Mouse (Mus musculus) embryonic facial prominence, embryonic 12.5 days (tissue): ENCODE results near the gene Adamtsl1. TPM values are rescaled to one million over a fixed set of nuclear protein-coding genes. Genes with fewer than 3 reads are reported as not detected.
A peak's percentile ranks its signal among the peaks of the same experiment; 100 is the strongest.

ENCODE experiments used
- ATAC-seq: fragments of 200-750 bp; cut with Nextera tagmentation; 2 replicates; pipeline ENCODE4 v1.8.0; 2017; ENCODE audit not compliant: insufficient number of reproducible peaks, insufficient read depth, low FRiP score, low TSS enrichment
- H3K27ac ChIP-seq: fragments of 300-500 bp; sonication (generic); 2 replicates; pipeline ENCODE4 v1.5.1; 2016; ENCODE audit warnings: mild to moderate bottlenecking
- H3K27me3 ChIP-seq: fragments of 300-500 bp; sonication (generic); 2 replicates; pipeline ENCODE4 v1.6.1; 2016; ENCODE audit warnings: mild to moderate bottlenecking, moderate library complexity
- H3K36me3 ChIP-seq: fragments of 300-500 bp; sonication (generic); 2 replicates; pipeline ENCODE4 v1.6.1; 2016; ENCODE audit warnings: mild to moderate bottlenecking
- H3K4me1 ChIP-seq: fragments of 300-500 bp; sonication (generic); 2 replicates; pipeline ENCODE4 v1.6.1; 2016
- H3K4me2 ChIP-seq: fragments of 300-500 bp; sonication (generic); replicated peaks from 2 replicates; pipeline ENCODE4 v1.6.1; 2016; ENCODE audit warnings: mild to moderate bottlenecking, moderate library complexity
- H3K4me3 ChIP-seq: fragments of 300-500 bp; sonication (generic); 2 replicates; pipeline ENCODE4 v1.5.1; 2016; ENCODE audit warnings: mild to moderate bottlenecking
- H3K9ac ChIP-seq: fragments of 300-500 bp; sonication (generic); 2 replicates; pipeline ENCODE4 v1.6.1; 2016; ENCODE audit warnings: mild to moderate bottlenecking, moderate library complexity
- H3K9me3 ChIP-seq: fragments of 300-500 bp; sonication (generic); 2 replicates; pipeline ENCODE4 v1.6.1; 2016; ENCODE audit warnings: mild to moderate bottlenecking, moderate library complexity
- WGBS: fragments of 180-500 bp; shearing (Covaris S2); methylation state at CpG from one replicate; pipeline ENCODE4 v1.1.7; 2016; 5-methylcytosine and 5-hydroxymethylcytosine counted together
- polyA plus RNA-seq: library from polyadenylated mRNA; unstranded; fragments of >200 nt; fragmentation: Nextera tagmentation; extraction: Ambion mirVana; gene quantifications from 2 replicates; pipeline ENCODE4 v1.2.1, GENCODE M21; 2016

Adamtsl1 gene
- polyA plus RNA-seq, 1 experiment from 2014 or later = 38.3 TPM

DNA sequence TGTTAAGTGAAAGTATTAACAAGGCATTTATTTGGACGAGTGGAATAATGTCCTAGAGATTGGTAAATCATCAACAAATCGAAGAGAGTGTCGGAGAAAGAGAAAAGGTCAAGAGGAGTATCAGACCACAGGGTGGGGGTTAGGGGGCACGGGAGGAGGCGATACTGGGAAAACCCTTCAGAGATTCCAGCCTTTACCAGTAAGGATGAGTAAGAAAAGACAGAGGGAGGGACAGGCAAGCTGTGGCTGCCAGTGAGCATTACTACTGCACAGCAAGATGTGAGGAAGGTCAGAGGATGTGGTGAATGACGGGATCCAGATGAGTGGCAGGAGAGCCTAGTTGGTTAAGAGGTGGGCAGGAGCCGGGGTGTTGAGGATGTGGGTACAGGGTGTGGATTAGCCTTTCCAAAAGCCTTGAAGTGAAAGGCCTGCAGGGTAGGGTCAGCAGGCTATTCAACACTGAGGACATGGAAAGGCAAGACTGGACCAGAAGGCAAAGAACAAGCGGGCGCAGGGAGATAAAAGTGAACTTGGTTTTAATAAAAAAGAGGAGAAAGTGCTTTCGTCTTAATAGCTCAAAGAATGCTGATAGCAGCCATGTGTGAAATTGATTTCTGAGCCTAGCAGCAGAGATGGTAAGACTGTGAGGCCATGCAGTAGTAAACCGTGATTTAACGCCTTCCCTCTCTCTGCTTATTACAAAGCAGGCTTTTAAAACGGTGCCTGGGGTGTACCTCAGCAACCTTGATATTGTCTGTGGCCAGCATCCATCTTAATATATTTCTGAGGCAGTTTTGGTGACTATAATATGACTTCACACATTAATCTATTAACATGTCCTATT is 555.1 kb downstream of the Adamtsl1 start:
- ATAC-seq = no peak

DNA sequence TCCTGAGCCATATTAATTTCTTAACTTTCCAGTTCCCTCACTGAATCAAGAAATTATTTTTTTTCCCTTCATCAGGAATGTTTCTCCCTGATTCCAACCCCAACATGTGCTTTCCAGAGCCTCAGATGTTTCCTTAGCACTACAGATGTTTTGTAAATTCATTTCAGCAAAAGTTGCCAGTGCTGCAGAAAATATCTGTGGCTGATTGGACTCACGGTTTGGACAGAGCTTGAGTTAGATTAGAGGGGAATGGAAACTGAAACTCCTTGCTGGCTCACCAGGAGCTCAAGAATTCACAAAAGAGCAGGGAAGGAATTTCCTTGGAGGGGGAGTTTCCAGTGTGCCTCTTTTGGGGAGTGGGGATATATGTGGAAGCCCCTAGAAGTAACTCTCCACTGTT is 560.9 kb downstream of the Adamtsl1 start:
- Histone ChIP-seq H3K27me3 (no peaks in the 10 kb centered on the region), H3K36me3 (no peaks in the 10 kb centered on the region), H3K4me1 (peaks cover 5% of the 10 kb centered on the region), H3K4me3 (no peak overlapping the region), H3K9me3 (no peaks in the 10 kb centered on the region), H3K9ac (no peak overlapping the region), H3K27ac (no peak overlapping the region), H3K4me2 (no peak overlapping the region)
- no peak for ATAC-seq
- WGBS = 15% methylated on average over 1 of the region's 1 CpGs

More for the DNA sequence above, 555.1 kb downstream of the Adamtsl1 start:
- Histone ChIP-seq H3K36me3 (no peaks in the 10 kb centered on the region), H3K27ac (no peak overlapping the region), H3K9me3 (no peaks in the 10 kb centered on the region), H3K4me3 (no peak overlapping the region), H3K4me1 (peaks cover 9% of the 10 kb centered on the region), H3K9ac (no peak overlapping the region), H3K27me3 (no peaks in the 10 kb centered on the region), H3K4me2 (no peak overlapping the region)
- 59% methylated on average over 13 of the region's 13 CpGs for WGBS

DNA sequence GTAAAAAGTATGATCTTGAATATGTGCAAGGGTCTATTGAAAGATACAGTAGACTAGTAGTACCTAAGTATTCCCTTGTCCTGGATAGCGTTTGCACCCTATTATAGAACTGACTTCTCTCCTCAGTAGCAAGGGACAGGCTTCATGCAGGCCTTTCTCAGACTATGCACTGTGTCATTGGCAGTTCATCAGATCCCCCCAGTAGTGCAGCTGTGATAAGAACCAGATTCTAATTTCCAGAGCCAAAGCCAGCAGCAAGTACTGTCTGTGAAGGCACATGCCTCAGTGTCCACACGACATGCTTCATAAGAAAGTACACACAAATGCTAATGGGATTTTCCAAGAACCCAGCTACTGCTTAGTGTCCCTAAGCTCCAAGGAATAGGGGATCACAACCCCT is 563.4 kb downstream of the Adamtsl1 start:
- H3K9me3 ChIP-seq = no peaks in the 10 kb centered on the region
- WGBS = 87% methylated on average over 2 of the region's 2 CpGs
- no peak for ATAC-seq

DNA sequence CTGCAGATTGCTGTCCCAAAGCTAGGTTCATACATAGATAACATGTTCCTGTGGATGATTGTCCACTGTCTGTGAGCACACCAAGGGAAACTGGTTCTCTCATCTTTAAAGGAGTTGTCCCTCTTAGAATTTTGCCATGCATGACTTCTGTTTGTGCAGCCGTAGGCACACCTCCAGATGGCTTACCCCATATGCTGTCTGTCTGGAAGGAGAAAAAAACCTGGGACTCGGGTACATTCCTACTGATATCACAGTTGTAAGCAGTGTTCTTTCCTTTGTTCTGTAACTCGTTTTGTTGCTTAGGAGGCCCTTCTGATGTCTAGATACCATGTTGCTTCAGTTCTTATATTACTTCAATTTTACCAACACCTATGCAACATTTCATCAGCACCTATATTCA is 563.9 kb downstream of the Adamtsl1 start:
- Histone ChIP-seq H3K9ac (no peak overlapping the region), H3K9me3 (no peaks in the 10 kb centered on the region), H3K4me2 (no peak overlapping the region), H3K4me1 (no peaks in the 10 kb centered on the region; the same call in 1 of the 2 replicates), H3K27me3 (no peaks in the 10 kb centered on the region), H3K27ac (no peak overlapping the region), H3K4me3 (no peak overlapping the region), H3K36me3 (no peaks in the 10 kb centered on the region)
- ATAC-seq = no peak
- WGBS = 79% methylated on average over 3 of the region's 3 CpGs

More for the DNA sequence above, 563.4 kb downstream of the Adamtsl1 start:
- no peak overlapping the region for H3K4me2 ChIP-seq
- H3K27me3 ChIP-seq = no peaks in the 10 kb centered on the region
- no peak overlapping the region for H3K4me3 ChIP-seq
- H3K27ac ChIP-seq = no peak overlapping the region
- H3K9ac ChIP-seq = no peak overlapping the region
- H3K36me3 ChIP-seq = no peaks in the 10 kb centered on the region
- no peaks in the 10 kb centered on the region; the same call in 1 of the 2 replicates for H3K4me1 ChIP-seq

DNA sequence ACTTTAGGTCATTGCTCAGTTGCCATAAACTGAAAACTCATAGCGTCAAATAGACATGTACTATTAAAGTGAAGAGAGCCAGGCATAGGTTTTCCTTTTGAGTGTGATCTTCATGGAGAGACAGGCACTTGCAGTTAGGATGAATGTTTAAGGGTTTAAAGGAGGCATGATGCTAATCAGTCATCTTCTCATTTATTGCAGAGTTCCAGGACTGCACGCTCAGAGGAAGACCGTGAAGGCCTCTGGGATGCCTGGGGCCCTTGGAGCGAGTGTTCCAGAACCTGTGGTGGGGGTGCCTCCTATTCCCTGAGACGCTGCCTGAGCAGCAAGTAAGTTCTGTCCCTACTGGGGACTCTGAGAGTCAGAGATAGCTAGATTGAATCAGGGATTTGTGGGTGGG is 573.5 kb downstream of the Adamtsl1 start:
- no peak for ATAC-seq
- no peak overlapping the region for H3K4me2 ChIP-seq
- no peak overlapping the region for H3K4me3 ChIP-seq
- H3K4me1 ChIP-seq = no peaks in the 10 kb centered on the region
- WGBS = 80% methylated on average over 5 of the region's 5 CpGs
- H3K36me3 ChIP-seq = no peaks in the 10 kb centered on the region
- no peaks in the 10 kb centered on the region for H3K27me3 ChIP-seq
- H3K27ac ChIP-seq = no peak overlapping the region
- no peaks in the 10 kb centered on the region for H3K9me3 ChIP-seq
- H3K9ac ChIP-seq = no peak overlapping the region

DNA sequence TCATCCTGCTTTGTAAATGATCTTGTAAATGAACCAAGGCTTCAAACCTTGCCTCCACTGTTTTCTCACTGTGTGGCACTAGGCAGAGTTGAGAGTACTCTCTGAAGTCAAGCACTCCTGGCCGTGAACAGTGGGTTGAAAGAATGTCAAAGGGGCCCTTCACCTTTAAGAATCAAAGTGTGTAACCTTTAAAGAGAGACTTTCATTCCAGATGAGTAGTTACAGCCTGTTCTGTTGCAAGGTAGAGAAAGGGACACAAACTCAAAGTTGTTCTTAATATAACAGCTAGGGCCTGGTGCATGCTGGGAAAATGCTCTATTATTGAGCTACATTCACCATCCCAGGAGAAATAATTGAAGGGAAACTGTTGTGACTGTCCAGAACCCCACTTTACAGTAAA is 589.2 kb downstream of the Adamtsl1 start:
- Histone ChIP-seq H3K9ac (no peak overlapping the region), H3K27ac (no peak overlapping the region), H3K36me3 (no peaks in the 10 kb centered on the region), H3K9me3 (no peaks in the 10 kb centered on the region), H3K27me3 (no peaks in the 10 kb centered on the region), H3K4me3 (no peak overlapping the region), H3K4me2 (no peak overlapping the region), H3K4me1 (no peaks in the 10 kb centered on the region)
- no peak for ATAC-seq
- 70% methylated on average over 1 of the region's 1 CpGs for WGBS

DNA sequence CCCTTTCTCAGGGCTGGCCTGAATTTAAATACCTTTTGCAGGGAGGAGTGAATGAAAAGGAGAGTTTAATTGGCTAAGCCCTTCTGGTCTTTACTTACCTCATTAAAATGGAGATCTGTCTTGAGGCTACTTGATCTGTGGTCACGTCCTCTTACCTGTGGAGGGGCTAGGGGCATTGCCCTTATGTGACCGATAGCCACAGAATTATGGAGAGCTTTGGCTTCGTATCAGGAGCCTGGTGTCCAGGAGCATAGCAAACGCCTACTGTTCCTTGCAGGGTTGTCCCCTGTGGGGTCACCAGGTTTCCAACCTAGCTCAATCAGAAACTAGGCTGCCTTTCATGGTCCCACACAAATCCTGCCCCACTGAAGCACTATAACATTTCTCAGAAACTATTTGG is 594.4 kb downstream of the Adamtsl1 start:
- Histone ChIP-seq H3K9me3 (no peaks in the 10 kb centered on the region), H3K9ac (no peak overlapping the region), H3K36me3 (no peaks in the 10 kb centered on the region), H3K27me3 (no peaks in the 10 kb centered on the region), H3K4me3 (no peak overlapping the region), H3K4me2 (no peak overlapping the region), H3K4me1 (no peaks in the 10 kb centered on the region), H3K27ac (no peak overlapping the region)
- WGBS = 86% methylated on average over 4 of the region's 4 CpGs
- ATAC-seq = no peak

DNA sequence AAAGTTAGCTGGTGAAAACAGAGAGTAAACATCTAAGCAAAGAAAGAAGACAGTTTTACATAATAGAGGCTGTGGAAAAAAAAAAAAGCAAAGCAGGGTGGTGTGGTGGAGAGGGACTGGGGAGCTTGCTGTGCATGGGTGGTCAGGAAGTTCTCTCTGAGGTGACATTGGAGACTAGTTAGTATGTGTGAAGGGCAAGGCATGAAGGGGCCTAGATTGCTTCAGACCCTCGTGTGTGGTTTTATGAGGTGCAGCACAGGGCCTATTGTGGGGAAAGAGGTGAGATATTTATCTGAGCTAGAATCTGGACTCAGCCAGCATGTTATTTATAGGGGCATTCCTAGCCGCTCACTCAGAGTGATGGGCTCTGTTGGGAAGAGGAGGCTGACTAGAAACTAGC is 605.1 kb downstream of the Adamtsl1 start:
- Histone ChIP-seq H3K4me1 (no peaks in the 10 kb centered on the region), H3K27ac (no peak overlapping the region), H3K9me3 (no peaks in the 10 kb centered on the region), H3K4me2 (no peak overlapping the region), H3K9ac (no peak overlapping the region), H3K4me3 (no peak overlapping the region), H3K36me3 (no peaks in the 10 kb centered on the region), H3K27me3 (no peaks in the 10 kb centered on the region)
- no peak for ATAC-seq
- WGBS = 72% methylated on average over 2 of the region's 2 CpGs

DNA sequence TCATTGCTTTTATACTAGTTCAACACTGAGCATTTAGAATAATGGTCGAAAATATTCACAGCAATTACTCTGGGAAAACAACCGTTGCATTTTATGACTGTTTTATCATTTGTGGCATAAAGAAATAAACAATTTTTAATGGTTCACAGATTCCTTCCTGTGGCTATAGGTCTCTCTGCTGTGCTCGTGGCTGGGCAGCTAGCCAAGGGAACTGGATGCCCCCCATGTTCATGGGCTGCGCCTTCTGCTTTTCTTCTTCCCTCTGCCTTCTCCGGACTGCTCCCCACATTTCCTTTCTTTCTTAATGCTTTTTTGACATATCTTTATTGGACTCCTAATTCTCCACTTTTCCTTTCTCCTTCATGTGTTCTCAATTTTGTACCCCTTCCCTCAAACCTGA is 608.5 kb downstream of the Adamtsl1 start:
- no peaks in the 10 kb centered on the region for H3K9me3 ChIP-seq
- no peak overlapping the region for H3K9ac ChIP-seq
- H3K27ac ChIP-seq = no peak overlapping the region
- peak; percentile 35; the same call in 1 of the 2 replicates for ATAC-seq
- no peaks in the 10 kb centered on the region for H3K36me3 ChIP-seq
- peaks cover 5% of the 10 kb centered on the region; the same call in 1 of the 2 replicates for H3K4me1 ChIP-seq
- WGBS = 40% methylated on average over 5 of the region's 5 CpGs
- H3K4me3 ChIP-seq = no peak overlapping the region
- no peak overlapping the region for H3K4me2 ChIP-seq
- H3K27me3 ChIP-seq = no peaks in the 10 kb centered on the region

DNA sequence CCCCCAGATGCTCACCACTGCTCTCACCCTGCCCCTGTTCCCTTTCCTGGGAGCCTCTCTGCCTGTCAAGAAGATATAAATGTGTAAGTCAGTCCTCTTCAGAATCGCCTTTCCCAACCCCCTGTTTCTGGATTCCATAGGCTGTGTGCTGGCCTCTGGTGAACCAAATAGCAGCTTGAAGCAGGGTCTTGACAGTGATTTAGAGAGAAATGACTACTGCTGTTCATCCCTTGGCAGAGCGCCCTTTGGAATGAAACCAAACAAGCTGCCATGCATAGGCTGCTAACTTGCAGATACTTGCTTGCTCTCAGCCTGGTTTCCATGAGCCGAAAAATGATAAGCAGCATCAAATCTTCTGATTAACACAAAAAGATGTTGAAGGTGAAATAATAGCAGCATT is 610.4 kb downstream of the Adamtsl1 start:
- 64% methylated on average over 3 of the region's 3 CpGs for WGBS
- Histone ChIP-seq H3K9ac (no peak overlapping the region), H3K27me3 (no peaks in the 10 kb centered on the region), H3K27ac (no peak overlapping the region), H3K9me3 (no peaks in the 10 kb centered on the region), H3K4me2 (no peak overlapping the region), H3K4me1 (peaks cover 5% of the 10 kb centered on the region; the same call in 1 of the 2 replicates), H3K36me3 (no peaks in the 10 kb centered on the region), H3K4me3 (no peak overlapping the region)
- ATAC-seq = no peak

DNA sequence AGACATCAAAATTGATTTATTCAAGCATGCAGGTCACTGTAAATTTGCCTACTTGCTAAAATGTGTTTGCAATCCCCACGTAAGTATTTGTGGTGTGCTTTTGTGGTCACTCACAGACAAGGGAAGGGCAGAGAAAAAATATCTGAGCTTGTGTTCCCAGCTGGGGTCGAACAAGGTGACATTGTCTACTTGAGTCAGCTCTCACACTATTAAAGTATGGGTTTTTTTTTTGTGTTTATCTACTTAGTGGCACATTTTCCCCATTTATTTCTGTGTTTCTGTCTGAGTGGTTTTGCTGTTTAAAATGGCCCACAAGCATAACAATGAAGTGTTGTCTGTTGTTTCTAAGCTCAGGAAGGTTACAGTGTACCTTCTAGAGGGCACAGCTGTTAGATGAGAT is 612.7 kb downstream of the Adamtsl1 start:
- no peaks in the 10 kb centered on the region for H3K9me3 ChIP-seq
- 69% methylated on average over 2 of the region's 2 CpGs for WGBS
- H3K4me3 ChIP-seq = no peak overlapping the region
- H3K9ac ChIP-seq = no peak overlapping the region
- H3K27ac ChIP-seq = no peak overlapping the region
- no peak overlapping the region for H3K4me2 ChIP-seq
- peaks cover 5% of the 10 kb centered on the region; the same call in 1 of the 2 replicates for H3K4me1 ChIP-seq
- no peaks in the 10 kb centered on the region for H3K27me3 ChIP-seq
- ATAC-seq = no peak
- H3K36me3 ChIP-seq = no peaks in the 10 kb centered on the region

DNA sequence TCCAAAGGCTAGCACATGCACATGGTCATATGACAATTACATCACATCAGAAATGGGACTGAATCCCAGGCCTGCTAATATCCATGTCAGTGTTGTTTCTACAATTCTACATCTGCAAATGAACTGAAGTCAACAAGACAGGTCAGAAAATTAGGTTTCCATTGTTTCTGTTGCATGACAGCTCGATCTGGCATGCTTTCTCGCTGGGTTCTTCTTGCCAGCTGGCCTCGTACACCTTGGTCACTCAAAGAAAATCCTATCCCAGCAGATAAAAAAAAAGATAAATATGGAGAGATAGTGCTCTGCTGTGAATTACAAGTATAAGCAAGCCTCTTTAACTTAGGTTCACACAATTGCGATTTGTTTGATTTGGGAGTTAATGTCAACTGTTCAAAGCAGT is 644.6 kb downstream of the Adamtsl1 start:
- Histone ChIP-seq H3K4me3 (no peak overlapping the region), H3K27me3 (no peaks in the 10 kb centered on the region), H3K4me2 (no peak overlapping the region), H3K9me3 (no peaks in the 10 kb centered on the region), H3K4me1 (no peaks in the 10 kb centered on the region), H3K36me3 (no peaks in the 10 kb centered on the region), H3K27ac (no peak overlapping the region), H3K9ac (no peak overlapping the region)
- ATAC-seq = no peak
- WGBS = 87% methylated on average over 4 of the region's 4 CpGs
